Mouse (Mus musculus) neural tube, embryonic 15.5 days (tissue): ENCODE results near the gene Mta1. TPM values are rescaled to one million over a fixed set of nuclear protein-coding genes. Genes with fewer than 3 reads are reported as not detected.
A peak's percentile ranks its signal among the peaks of the same experiment; 100 is the strongest.

Experiments used
- ATAC-seq: fragments of 200-750 bp; cut with Nextera tagmentation; 2 replicates; pipeline ENCODE4 v1.8.0; 2017; ENCODE audit warnings: mild to moderate bottlenecking, moderate TSS enrichment, moderate library complexity; ENCODE audit not compliant: low FRiP score
- H3K27ac ChIP-seq: fragments of 300-500 bp; sonication (generic); replicated peaks from 2 replicates; pipeline ENCODE4 v1.5.1; 2015; ENCODE audit warnings: mild to moderate bottlenecking, inconsistent platforms
- H3K27me3 ChIP-seq: fragments of 300-500 bp; sonication (generic); replicated peaks from 2 replicates; pipeline ENCODE4 v1.6.1; 2015; ENCODE audit warnings: inconsistent platforms
- H3K36me3 ChIP-seq: fragments of 300-500 bp; sonication (generic); 2 replicates; pipeline ENCODE4 v1.6.1; 2015; ENCODE audit warnings: inconsistent platforms
- H3K4me1 ChIP-seq: fragments of 300-500 bp; sonication (generic); 2 replicates; pipeline ENCODE4 v1.6.1; 2015; ENCODE audit warnings: inconsistent platforms
- H3K4me2 ChIP-seq: fragments of 300-500 bp; sonication (generic); 2 replicates; pipeline ENCODE4 v1.6.1; 2015; ENCODE audit warnings: inconsistent platforms, mild to moderate bottlenecking, moderate library complexity
- H3K4me3 ChIP-seq: fragments of 300-500 bp; sonication (generic); replicated peaks from 2 replicates; pipeline ENCODE4 v1.5.1; 2015; ENCODE audit warnings: mild to moderate bottlenecking, inconsistent platforms
- H3K9ac ChIP-seq: fragments of 300-500 bp; sonication (generic); replicated peaks from 2 replicates; pipeline ENCODE4 v1.6.1; 2015; ENCODE audit warnings: mild to moderate bottlenecking, inconsistent platforms
- H3K9me3 ChIP-seq: fragments of 300-500 bp; sonication (generic); replicated peaks from 2 replicates; pipeline ENCODE4 v1.6.1; 2016; ENCODE audit warnings: inconsistent platforms
- WGBS: fragments of 180-500 bp; shearing (Covaris S2); methylation state at CpG from one replicate; pipeline ENCODE4 v1.1.7; 2015; ENCODE audit warnings: mixed read lengths; 5-methylcytosine and 5-hydroxymethylcytosine counted together
- microRNA-seq: library from miRNA; unstranded; fragments of <30 nt; microRNA quantifications from one replicate; pipeline ENCODE4, GENCODE M21; 2017
- polyA plus RNA-seq: library from polyadenylated mRNA; unstranded; fragments of >200 nt; fragmentation: Nextera tagmentation; extraction: Ambion mirVana; gene quantifications from 2 replicates; pipeline ENCODE4 v1.2.1, GENCODE M21; 2015

Mta1 gene
- polyA plus RNA-seq, 1 experiment from 2014 or later: 14.3 TPM

DNA sequence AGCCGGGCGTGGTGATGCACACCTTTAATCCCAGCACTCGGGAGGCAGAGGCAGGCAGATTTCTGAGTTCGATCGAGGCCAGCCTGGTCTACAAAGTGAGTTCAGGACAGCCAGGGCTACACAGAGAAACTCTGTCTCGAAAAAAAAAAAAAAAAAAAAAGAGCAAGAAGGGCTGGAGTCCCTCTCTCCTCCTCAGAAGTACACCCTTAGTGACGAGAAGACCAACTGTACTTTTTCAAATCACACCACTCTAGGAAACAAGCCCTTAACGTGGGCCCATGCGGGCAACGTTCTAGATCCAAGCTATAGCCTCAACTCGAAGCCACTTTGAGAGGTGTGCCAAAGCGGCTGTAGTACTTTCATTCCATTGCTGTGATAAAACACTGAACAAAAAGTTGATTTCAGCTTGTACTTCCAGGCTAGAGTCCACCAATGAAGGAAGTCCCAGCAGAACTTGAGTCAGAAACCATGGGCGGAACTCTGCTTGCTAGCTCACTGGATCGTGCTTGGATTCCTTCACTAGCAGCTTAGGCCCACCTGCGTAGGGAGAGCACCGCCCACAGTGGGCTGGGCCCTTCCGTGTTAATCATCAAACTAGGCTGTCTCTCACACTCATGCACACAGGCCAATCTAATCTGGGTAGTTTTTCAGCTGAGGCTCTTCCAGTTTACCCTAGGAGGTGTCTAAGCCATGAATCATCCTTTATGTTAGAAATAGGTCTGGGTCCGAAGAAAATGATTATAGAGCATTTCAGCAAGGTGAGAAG, 79.1 kb downstream of the Mta1 start:
- Histone ChIP-seq H3K36me3 (no peaks in the 10 kb centered on the region), H3K9ac (no peak overlapping the region), H3K4me1 (no peaks in the 10 kb centered on the region), H3K9me3 (no peaks in the 10 kb centered on the region), H3K27me3 (no peaks in the 10 kb centered on the region), H3K4me3 (no peak overlapping the region), H3K27ac (no peak overlapping the region), H3K4me2 (no peak overlapping the region)
- 91% methylated on average over 18 of the region's 18 CpGs for WGBS
- ATAC-seq: no peak

DNA sequence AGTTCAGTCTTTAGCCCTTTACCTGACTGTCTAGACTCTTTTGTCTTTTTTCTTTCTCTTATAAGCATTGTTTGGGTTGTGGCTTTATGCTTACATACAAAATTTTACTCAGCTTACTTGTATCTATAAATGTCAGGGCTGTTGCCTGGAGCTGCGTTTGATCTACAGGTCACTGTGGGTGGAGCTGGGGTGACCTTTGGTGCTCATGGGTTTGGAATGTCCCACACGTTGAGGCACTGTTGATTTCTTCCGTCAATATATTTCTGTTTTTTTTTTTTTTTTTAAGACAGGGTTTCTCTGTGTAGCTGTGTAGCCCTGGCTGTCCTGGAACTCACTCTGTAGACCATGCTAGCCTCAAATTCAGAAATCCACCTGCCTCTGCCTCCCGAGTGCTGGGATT, 82.9 kb downstream of the Mta1 start:
- ATAC-seq: no peak
- 77% methylated on average over 4 of the region's 4 CpGs for WGBS
- no peak overlapping the region for H3K4me3 ChIP-seq
- H3K4me2 ChIP-seq: no peak overlapping the region
- no peaks in the 10 kb centered on the region for H3K9me3 ChIP-seq
- H3K27me3 ChIP-seq: no peaks in the 10 kb centered on the region
- no peak overlapping the region for H3K9ac ChIP-seq
- peaks cover 7% of the 10 kb centered on the region for H3K4me1 ChIP-seq
- H3K36me3 ChIP-seq: no peaks in the 10 kb centered on the region
- no peak overlapping the region for H3K27ac ChIP-seq

DNA sequence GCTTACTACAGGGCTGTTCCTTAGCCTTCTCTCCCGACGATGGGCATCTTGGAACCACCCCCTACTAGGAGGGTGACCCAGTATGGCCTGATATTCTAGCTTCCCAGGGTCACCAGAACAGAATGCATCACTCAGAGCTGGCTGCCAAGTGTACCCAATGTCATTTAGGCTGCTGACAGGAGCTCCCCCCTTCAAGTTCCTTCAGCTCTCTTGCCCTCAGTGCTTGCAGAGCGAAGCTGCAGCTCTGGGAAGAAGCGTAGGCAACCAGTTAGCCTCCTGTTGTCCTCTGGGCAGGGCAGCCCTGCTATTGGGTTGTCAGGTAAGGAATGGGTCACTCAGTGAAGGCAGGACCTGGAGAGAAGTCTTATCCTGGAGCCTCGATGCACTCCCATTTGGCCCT, 86.9 kb downstream of the Mta1 start:
- Histone ChIP-seq H3K27ac (no peak overlapping the region), H3K36me3 (peaks cover 19% of the 10 kb centered on the region), H3K4me3 (peak overlapping the region; percentile 78; the same call in 1 of the 2 replicates), H3K27me3 (no peaks in the 10 kb centered on the region), H3K4me1 (peaks cover 34% of the 10 kb centered on the region), H3K9ac (no peak overlapping the region), H3K4me2 (peak overlapping the region; percentile 78), H3K9me3 (no peaks in the 10 kb centered on the region)
- no peak for ATAC-seq
- 67% methylated on average over 5 of the region's 5 CpGs for WGBS

DNA sequence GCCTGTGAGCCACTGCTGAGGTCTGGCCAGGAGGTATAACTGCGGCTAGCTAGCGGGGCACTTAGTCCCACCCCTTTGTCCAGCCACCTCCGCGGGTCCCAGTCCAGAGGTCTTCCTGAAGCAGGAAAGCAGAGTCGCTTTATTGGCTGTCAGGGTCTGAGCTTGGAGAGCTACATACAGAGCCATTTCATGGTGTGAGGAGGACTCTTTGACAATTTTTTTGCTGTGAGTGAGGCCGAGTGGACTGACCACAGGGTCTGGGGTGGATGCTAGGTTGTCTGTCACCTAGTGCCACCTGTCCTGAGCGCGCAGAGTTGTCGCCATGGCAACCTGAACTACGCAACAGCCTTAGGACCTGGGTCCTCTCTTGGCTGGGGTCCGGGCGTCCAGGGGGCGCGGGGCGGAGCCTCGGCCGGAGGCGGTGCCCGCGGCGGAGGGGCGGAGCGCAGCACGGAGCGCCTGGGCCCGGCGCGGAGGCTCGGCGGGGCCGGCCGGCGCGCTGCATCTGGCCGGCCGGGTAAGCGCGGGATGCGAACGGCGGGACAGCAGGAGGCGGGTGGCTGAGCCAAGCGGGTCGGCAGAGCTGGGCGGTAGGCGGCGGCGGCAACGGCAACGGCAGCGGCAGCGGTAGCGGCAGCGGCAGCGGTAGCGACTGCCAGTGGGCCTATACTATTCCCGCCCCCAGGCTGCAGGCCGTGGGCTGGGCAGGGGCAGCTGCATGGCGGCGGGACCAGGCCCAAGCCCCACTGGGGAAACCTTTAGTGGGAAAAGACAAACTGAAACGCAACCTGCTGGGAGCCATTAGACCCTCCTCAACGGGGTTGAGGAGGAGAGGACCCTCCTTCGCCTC, 87.6 kb downstream of the Mta1 start, which contains the start of gene Tmem121:
Gene Tmem121 (plus strand): TSS at position 489 of the 850 bp plus-strand sequence.
- 1% methylated on average over 61 of the region's 63 CpGs for WGBS
- peak within 1 kb of the TSS; percentile 78 for H3K4me3 ChIP-seq
- peak within 1 kb of the TSS; percentile 74 for H3K27ac ChIP-seq
- peaks cover 34% of the 10 kb centered on the region for H3K4me1 ChIP-seq
- H3K27me3 ChIP-seq: no peaks in the 10 kb centered on the region
- peak; percentile 67 for ATAC-seq
- no peaks in the 10 kb centered on the region for H3K9me3 ChIP-seq
- peak within 1 kb of the TSS; percentile 78 for H3K4me2 ChIP-seq
- peaks cover 26% of the 10 kb centered on the region for H3K36me3 ChIP-seq
- H3K9ac ChIP-seq: peak within 1 kb of the TSS; percentile 86

DNA sequence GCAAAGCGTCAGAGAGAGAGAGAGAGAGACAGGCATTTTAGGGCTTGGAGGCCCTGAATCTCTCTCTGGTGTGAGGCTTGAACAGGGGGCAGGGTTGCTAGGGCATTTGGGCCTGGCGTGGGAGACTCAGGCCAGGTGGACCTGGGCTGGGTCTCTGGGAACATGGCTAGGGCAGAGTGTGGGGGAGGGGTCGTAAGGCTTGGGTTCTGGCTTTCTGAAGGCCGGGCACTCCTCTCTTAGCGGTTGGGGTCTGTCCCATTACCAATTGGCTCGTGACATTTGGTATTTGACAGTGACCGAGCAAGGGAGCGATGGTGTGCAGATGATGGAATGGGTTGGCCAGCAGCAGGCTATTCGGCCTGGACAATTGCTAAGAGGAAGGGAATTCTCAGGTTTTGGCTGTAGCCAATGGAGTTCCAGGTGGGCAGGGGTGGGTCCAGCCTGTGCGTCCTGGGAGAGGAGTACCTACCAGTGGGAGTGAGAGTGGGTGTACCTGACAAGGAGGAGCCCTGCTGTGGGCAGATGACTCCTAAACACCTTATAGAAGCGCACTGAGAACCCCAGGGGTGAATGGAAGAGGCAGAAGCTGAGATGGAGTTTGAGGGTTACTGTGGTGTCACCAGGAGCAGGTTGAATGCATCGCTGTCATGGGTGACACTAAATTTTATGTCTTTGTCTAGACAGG, 88.4 kb downstream of the Mta1 start:
- peak; percentile 6 for ATAC-seq
- H3K4me1 ChIP-seq: peaks cover 34% of the 10 kb centered on the region

More for the DNA sequence above, 88.4 kb downstream of the Mta1 start:
- no peaks in the 10 kb centered on the region for H3K9me3 ChIP-seq
- H3K9ac ChIP-seq: peak overlapping the region; percentile 86
- H3K27ac ChIP-seq: peak overlapping the region; percentile 74
- H3K4me3 ChIP-seq: peak overlapping the region; percentile 78
- peak overlapping the region; percentile 78 for H3K4me2 ChIP-seq
- 31% methylated on average over 12 of the region's 12 CpGs for WGBS
- peaks cover 34% of the 10 kb centered on the region for H3K36me3 ChIP-seq
- no peaks in the 10 kb centered on the region for H3K27me3 ChIP-seq

Small RNA genes within 50 kb of the gene (microRNA-seq; reads per million reads assigned to microRNA genes)
- not detected for gene Gm44471

Other genes with a start within 250 kb of the Mta1 start
- gene Gpr132, start 230.1 kb upstream of the Mta1 start, polyA plus RNA-seq: 0.08 and 2.8 TPM in 2 replicates
- gene Jag2, start 168.5 kb upstream of the Mta1 start, polyA plus RNA-seq: 13.6 and 14.8 TPM in 2 replicates
- gene Nudt14, start 156.2 kb upstream of the Mta1 start, polyA plus RNA-seq: 62.4 and 66.8 TPM in 2 replicates
- gene Btbd6, start 121.8 kb upstream of the Mta1 start, polyA plus RNA-seq: 46.3 and 50.0 TPM in 2 replicates
- 44.1 and 49.3 TPM in 2 replicates for gene Brf1, start 97.6 kb upstream of the Mta1 start, polyA plus RNA-seq
- gene Pacs2, start 83.8 kb upstream of the Mta1 start, polyA plus RNA-seq: 21.9 and 27.6 TPM in 2 replicates
- not detected in 2 replicates for gene Tex22, start 23.8 kb upstream of the Mta1 start, polyA plus RNA-seq
- 259 and 289 TPM in 2 replicates for gene Crip2, start 42.0 kb downstream of the Mta1 start, polyA plus RNA-seq
- 53.4 and 404 TPM in 2 replicates for gene Crip1, start 48.0 kb downstream of the Mta1 start, polyA plus RNA-seq
- gene Tedc1, start 58.1 kb downstream of the Mta1 start, polyA plus RNA-seq: 19.6 and 36.6 TPM in 2 replicates
- gene Tmem121, start 87.7 kb downstream of the Mta1 start, polyA plus RNA-seq: 47.2 and 52.2 TPM in 2 replicates